Mouse (Mus musculus) CH12F3 (cell line): Measurements from ENCODE around the gene Zfp27.
"Not testable (repeated sequence)": the region's sequence is repeated elsewhere in the genome, so short reads cannot be mapped to it uniquely, and the experiment has no call there.

ENCODE experiments used
- in situ Hi-C: fragments of 300-500 bp; cut with MboI; formaldehyde crosslinking; loops from 2 replicates; pipeline ENCODE4 v1.14.3; 2020; ENCODE audit warnings: low sequenced_read_pairs

Gene Zfp27

DNA sequence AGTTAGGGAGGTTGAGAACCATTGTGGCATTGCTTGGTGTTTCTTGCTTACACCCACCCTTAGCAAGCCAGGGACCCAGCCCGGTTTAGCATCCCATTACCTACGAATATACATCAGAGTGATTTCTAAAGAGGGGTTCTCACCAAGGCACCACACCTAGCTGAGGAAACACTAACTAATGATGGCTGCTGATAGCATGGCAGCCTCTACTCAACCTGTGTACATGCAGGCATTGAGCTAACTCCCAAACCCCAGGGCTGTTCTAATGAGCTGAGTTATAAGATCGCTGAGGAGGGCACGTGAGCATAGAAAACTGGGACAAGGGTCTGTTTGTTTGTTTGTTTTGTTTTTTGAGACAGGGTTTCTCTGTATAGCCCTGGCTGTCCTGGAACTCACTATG, 13.6 kb downstream of the Zfp27 start:
- in situ Hi-C loops = no loop called here

DNA sequence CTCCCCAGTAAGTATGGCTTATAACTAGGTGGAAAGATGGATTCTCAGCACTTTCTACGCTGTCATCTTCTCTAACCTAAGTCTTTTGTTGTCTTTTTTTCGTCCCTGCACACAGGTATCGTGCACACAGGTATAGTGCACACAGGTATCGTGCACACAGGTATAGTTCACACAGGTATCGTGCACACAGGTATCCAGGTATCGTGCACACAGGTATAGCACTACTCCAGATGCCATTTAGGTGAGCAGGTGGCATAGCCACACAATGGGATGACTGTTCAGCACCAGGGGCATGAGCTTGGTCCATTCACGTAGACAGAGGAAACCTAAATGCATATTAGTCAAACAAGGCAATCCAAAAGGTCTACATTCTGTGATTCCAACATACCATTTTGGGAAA, 15.9 kb downstream of the Zfp27 start:
- in situ Hi-C loops = no loop called here

DNA sequence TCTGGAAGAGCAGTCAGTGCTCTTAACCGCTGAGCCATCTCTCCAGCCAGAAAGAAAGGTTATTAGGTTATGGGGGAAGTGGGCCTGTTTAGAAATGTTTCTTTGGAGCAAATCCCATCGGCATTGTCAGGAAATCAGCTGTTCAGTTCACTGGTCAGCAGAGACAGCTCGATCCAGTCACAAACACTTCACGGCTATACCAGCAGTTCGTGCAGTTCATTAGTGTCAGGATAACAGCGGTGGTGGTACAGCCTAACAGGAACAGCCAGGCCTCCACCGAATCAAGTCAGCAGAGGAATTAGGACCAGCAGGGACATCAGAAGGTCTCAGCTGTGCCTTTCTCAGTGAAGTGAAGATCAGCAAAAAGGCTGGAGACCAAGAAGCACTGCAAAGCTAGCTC, 25.5 kb downstream of the Zfp27 start:
- in situ Hi-C loops = no loop called here

DNA sequence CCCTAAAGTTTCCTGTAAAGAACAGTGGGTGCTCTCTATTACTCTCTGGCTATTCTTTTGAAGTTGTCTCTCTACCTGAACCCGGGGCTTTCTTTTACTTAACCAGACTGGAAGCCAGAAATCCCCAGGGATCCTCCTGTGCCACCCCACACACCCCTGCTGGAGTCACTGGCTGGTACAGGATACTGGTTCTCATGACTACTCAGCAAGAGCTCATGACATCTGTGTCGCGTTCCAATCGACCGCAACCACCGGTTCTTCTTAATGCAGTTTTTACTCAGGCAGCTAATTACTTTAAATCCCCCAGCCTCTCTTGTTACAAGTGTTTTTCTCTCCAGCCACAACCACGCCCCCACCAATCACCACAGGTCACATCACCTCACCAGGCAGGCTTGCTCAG, 26.3 kb downstream of the Zfp27 start:
- in situ Hi-C loops = no loop called here

DNA sequence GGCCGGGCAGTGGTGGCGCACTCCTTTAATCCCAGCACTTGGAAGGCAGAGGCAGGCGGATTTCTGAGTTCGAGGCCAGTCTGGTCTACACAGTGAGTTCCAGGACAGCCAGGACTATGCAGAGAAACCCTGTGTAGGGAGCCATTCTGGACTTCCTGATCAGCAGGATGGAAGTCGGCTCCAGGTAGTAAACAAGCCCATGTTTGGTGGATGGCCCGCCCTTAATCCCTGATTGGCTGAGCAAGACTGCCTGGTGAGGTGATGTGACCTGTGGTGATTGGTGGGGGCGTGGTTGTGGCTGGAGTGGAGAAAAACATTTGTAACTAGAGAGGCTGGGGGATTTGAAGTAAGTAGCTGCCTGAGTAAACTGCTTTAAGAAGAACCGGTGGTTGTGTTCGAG, 28.8 kb downstream of the Zfp27 start:
- in situ Hi-C loops = not testable (repeated sequence)

DNA sequence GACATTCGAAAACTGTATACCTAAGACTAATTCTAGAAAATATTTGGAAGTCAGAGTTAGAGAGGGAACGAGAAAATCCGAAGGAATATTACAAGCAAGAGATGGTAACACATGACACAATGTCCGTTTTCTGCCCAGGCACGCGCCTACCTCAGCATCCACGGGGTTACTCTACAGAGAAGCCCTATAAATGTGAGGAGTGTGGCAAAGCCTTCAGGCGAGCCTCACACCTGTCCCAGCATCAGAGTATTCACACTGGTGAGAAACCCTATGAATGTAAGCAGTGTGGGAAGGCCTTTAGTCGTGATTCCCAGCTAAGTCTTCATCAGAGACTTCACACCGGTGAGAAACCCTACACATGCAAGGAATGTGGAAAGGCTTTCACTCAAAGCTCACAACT, 32.1 kb downstream of the Zfp27 start:
- in situ Hi-C loops = no loop called here

DNA sequence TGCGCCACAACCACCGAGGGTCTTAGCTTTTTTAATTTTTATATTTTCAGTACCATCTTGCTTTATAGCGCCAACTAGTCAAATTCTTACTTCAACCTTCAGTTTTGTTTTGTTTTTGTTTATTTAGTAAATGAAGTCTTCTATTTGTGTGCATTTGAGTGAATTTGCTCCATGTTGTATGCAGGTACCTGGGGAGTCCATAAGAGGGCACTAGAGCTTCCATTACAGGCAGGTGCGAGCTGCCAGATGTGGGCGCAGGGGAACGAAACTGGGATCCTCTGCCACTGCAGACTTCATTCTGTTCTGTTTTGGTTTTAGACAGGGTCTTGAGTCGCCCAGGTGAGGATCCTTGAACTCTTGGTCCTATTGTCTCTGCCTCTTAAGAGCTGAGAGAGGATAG, 44.7 kb downstream of the Zfp27 start:
- in situ Hi-C loops = no loop called here

DNA sequence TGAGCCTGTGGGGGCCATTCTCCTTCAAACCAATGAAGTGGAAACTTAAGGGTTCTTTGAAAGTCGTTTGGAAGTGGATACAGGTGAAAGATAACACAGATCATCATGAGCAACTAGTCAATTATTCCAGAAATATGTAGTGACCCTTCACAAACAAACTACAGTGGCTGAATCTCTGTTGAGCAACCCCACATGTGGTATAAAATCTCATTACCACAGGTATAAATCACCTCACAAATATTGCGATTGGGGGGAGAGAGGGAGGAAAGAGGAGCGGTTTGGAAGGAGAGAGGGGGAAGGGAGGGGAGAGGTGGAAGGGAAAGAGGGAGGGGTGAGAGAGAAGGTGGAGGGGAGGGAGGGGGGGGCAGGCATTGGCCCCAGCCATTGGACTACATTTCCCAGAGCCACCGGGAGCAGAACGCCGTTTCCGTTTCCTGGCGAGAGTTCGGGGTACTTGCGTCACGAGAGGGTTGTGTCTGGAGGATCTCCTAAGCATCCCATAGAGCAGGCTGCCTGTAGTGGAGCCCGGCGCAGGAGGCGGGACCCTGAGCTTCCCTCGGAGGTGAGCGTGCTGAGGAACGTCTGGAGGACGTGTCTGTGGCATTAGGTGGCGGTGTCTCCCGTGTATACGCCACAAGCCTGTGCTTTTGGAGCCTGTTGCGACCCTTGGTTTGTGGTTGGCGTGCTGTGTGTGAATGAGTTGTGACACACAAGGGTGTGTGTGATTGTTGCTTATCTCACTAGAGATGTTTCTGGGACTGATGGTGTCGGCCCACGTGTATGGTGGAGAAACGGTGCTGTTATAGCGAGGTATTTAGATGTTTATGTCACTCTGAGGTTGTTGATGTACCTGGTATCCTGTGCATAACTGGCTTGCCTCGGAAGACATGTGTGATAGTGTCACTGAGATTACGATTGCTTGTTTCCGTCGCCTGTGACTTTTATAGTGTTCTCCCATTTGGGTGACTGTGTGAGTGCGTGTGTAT, 46.5 kb downstream of the Zfp27 start, which contains the start of gene Zfp420:
Gene Zfp420 (plus strand): TSS at position 448 of the 986 bp plus-strand sequence.
- in situ Hi-C loops = no loop called here

DNA sequence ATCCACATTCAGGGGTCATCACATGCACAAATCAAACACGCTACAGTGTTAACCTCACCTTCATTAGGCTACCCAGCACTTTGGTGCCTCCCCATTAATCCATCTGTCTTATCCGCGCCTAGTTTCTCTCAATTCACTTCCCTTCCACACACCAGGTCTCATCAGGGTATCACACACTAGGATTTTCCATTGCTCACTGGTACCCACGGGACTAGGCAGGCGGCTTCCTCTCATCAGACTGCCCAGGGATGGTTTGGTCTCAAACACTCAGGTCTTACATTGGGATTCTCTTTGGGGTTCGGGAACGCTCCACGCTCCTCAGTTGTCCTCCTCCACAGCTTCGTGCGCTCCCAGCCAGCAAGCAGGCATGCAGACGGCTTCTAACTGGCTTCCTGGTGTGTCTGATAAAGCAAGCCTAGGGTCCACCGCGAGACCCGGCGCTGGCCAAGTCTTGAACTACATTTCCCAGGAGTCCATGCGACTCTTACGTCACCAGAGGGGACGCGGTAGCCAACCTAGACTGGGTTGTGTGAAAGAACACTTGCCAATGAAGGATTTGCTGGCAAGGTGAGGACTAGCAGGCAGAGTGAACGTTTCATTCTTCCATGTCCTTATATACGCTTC, 53.0 kb downstream of the Zfp27 start, which contains the start of gene Zfp940:
Gene Zfp940 (minus strand): TSS at position 451 of the 624 bp plus-strand sequence.
- in situ Hi-C loops = no loop called here

DNA sequence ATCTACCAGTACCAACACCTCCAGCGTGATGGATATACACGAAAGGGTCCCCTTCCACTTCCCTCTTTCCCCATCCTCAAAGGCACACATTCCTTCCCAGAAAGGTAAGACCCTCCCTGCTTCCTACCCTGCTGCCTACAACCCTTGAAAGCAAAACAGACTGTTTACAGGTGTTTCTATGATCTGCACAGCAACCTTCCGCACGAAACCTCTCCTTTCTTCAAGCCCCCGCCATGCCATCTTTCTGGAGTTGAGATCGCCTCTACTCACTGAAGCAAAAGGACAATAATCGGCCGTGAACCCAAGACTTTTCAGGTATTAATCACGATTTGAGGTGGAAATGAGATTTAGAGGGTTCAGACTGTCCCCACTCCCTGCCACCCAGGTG, 53.5 kb downstream of the Zfp27 start:
- in situ Hi-C loops = no loop called here

DNA sequence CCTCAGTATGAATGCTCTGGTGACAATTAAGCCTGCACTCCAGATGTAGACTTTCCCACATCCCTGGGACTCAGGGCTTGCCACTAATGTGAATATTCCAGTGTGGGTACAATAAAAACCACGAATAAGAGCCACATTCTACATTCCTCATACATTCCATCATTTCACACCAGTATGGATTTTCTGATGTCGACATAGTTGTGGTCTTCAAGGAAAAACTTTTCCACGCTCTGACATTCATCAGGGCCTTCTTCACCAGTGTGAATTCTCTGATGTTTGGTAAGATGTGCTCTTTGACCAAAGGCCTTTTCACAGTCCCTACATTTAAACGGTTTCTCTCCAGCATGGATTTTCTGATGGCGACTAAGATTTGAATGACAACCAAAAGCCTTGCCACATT, 61.8 kb downstream of the Zfp27 start:
- in situ Hi-C loops = no loop called here
